Mouse (Mus musculus) myocyte (in vitro differentiated cells): ENCODE results near the gene Fam208a.

ENCODE experiments used
- CEBPB ChIP-seq: IDR thresholded peaks from 2 replicates; pipeline ENCODE4 v1.6.1; 2011; ENCODE audit warnings: mild to moderate bottlenecking, moderate library complexity; ENCODE audit not compliant: poor library complexity, insufficient read depth, severe bottlenecking
- E2F4 ChIP-seq: IDR thresholded peaks from one replicate; pipeline ENCODE4 v1.6.1; 2011; ENCODE audit warnings: mild to moderate bottlenecking, control low read depth, moderate library complexity; ENCODE audit not compliant: insufficient read depth
- MAX ChIP-seq: IDR thresholded peaks from one replicate; pipeline ENCODE4 v1.6.1; 2011; ENCODE audit warnings: low read depth, mild to moderate bottlenecking, control low read depth
- MYOD1 ChIP-seq, 3 experiments: IDR thresholded peaks; one replicate each; pipeline ENCODE4 v1.6.1; 2011; ENCODE audit warnings: control low read depth in 2 of 3, low read depth in 2 of 3, mild to moderate bottlenecking in 2 of 3, moderate library complexity in 1 of 3; ENCODE audit not compliant: insufficient read length in 2 of 3, control insufficient read depth in 1 of 3
- MYOG ChIP-seq, 3 experiments: IDR thresholded peaks; one replicate each; pipeline ENCODE4 v1.6.1; 2011; ENCODE audit warnings: control low read depth in 2 of 3, low read depth in 2 of 3, mild to moderate bottlenecking in 2 of 3; ENCODE audit not compliant: insufficient read length in 2 of 3, control insufficient read depth in 1 of 3, insufficient read depth in 1 of 3
- POLR2A ChIP-seq: IDR thresholded peaks from one replicate; pipeline ENCODE4 v1.6.1; 2011; ENCODE audit warnings: low read depth, mild to moderate bottlenecking, control low read depth, moderate library complexity; ENCODE audit not compliant: insufficient read length
- POLR2AphosphoS2 ChIP-seq: IDR thresholded peaks from one replicate; pipeline ENCODE4 v1.6.1; 2011; ENCODE audit warnings: low read depth, control low read depth; ENCODE audit not compliant: insufficient read length
- REST ChIP-seq: IDR thresholded peaks from one replicate; pipeline ENCODE4 v1.6.1; 2011; ENCODE audit warnings: mild to moderate bottlenecking, control low read depth, moderate library complexity; ENCODE audit not compliant: insufficient read depth, insufficient read length
- SRF ChIP-seq: IDR thresholded peaks from one replicate; pipeline ENCODE4 v1.6.1; 2011; ENCODE audit warnings: low read depth; ENCODE audit not compliant: control insufficient read depth, insufficient read length
- TCF12 ChIP-seq: IDR thresholded peaks from one replicate; pipeline ENCODE4 v1.6.1; 2011; ENCODE audit warnings: mild to moderate bottlenecking, control low read depth; ENCODE audit not compliant: poor library complexity, insufficient read depth, severe bottlenecking
- TCF3 ChIP-seq: IDR thresholded peaks from one replicate; pipeline ENCODE4 v1.6.1; 2011; ENCODE audit warnings: low read depth, control low read depth; ENCODE audit not compliant: insufficient read length
- USF1 ChIP-seq: IDR thresholded peaks from one replicate; pipeline ENCODE4 v1.6.1; 2011; ENCODE audit warnings: low read depth, mild to moderate bottlenecking, control low read depth, moderate library complexity

DNA sequence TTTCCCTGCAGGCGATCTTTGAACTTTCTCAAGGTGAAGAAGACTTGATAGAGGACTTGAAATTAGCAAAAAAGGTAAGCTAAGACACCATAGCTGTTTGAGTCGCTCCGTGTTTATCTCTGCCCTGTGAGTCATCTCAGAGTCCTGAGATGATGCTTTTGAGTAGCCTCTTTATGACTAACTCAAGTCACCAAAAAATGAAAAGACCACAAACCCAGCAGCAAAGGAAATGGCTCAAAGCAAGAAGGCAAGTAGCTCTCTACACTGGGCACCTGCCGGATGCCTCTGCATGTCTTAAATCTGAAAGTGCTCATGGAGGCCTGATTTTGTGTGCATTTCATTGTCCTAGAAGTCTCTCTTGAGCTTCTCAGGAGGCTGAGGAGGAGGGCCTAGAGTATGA, 44.5 kb upstream of the Fam208a start:
- no peak for TF ChIP-seq POLR2A
- TF ChIP-seq E2F4 = no peak
- no peak for TF ChIP-seq MAX
- no peak for TF ChIP-seq TCF12
- no peak for TF ChIP-seq SRF
- TF ChIP-seq USF1 = no peak
- no peak for TF ChIP-seq MYOD1 (IDR thresholded peaks at IDR 0.05; ENCODE audit: control insufficient read depth in 1 of 3, insufficient read length in 2 of 3, low read depth in 2 of 3)
- TF ChIP-seq POLR2AphosphoS2 = no peak
- TF ChIP-seq TCF3 = no peak
- TF ChIP-seq MYOG (IDR thresholded peaks at IDR 0.05; ENCODE audit: control insufficient read depth in 1 of 3, insufficient read depth in 1 of 3, insufficient read length in 2 of 3, low read depth in 2 of 3) = no peak
- no peak for TF ChIP-seq CEBPB
- TF ChIP-seq REST = no peak
